Mouse (Mus musculus) stomach, postnatal 0 days (tissue): Measurements from ENCODE around the gene Gm28635. TPM values are rescaled to one million over a fixed set of nuclear protein-coding genes. Genes with fewer than 3 reads are reported as not detected.

Source experiments
- ATAC-seq: fragments of 200-750 bp; cut with Nextera tagmentation; 2 replicates; pipeline ENCODE4 v1.8.0; 2017; ENCODE audit not compliant: low FRiP score, low TSS enrichment
- DNase-seq: peaks from one replicate; pipeline ENCODE4 v3.0.0-alpha.2; 2016; ENCODE audit warnings: low spot score
- H3K27ac ChIP-seq: fragments of 300-500 bp; sonication (generic); replicated peaks from 2 replicates; pipeline ENCODE4 v1.5.1; 2014; ENCODE audit warnings: mild to moderate bottlenecking, control low read depth
- H3K27me3 ChIP-seq: fragments of 300-500 bp; sonication (generic); 2 replicates; pipeline ENCODE4 v1.6.1; 2014; ENCODE audit warnings: low read length; ENCODE audit not compliant: control insufficient read depth, insufficient read depth
- H3K36me3 ChIP-seq: fragments of 300-500 bp; sonication (generic); 2 replicates; pipeline ENCODE4 v1.6.1; 2014; ENCODE audit warnings: low read length, mixed read lengths; ENCODE audit not compliant: control insufficient read depth, insufficient read depth
- H3K4me1 ChIP-seq: fragments of 300-500 bp; sonication (generic); replicated peaks from 2 replicates; pipeline ENCODE4 v1.6.1; 2014; ENCODE audit warnings: antibody characterized with exemption; ENCODE audit not compliant: control insufficient read depth, insufficient read depth
- H3K4me2 ChIP-seq: fragments of 300-500 bp; sonication (generic); replicated peaks from 2 replicates; pipeline ENCODE4 v1.6.1; 2014; ENCODE audit warnings: low read depth, mild to moderate bottlenecking, control low read depth, moderate library complexity
- H3K4me3 ChIP-seq: fragments of 300-500 bp; sonication (generic); 2 replicates; pipeline ENCODE4 v1.5.1; 2014; ENCODE audit warnings: low read depth, low read length, control low read depth
- H3K9ac ChIP-seq: fragments of 300-500 bp; sonication (generic); 2 replicates; pipeline ENCODE4 v1.6.1; 2014; ENCODE audit warnings: mild to moderate bottlenecking, low read length, control low read depth, mixed read lengths
- H3K9me3 ChIP-seq: fragments of 300-500 bp; sonication (generic); 2 replicates; pipeline ENCODE4 v1.6.1; 2016; ENCODE audit warnings: low read length; ENCODE audit not compliant: control insufficient read depth
- CTCF ChIP-seq: IDR thresholded peaks from 2 replicates; pipeline ENCODE4 v1.5.1; 2016; ENCODE audit warnings: antibody characterized with exemption, low read depth, mild to moderate bottlenecking, moderate library complexity
- EP300 ChIP-seq: optimal IDR thresholded peaks from 2 replicates; pipeline ENCODE3; 2016; ENCODE audit warnings: antibody characterized with exemption
- WGBS: fragments of 180-500 bp; shearing (Covaris S2); extraction: QIAGEN DNeasy Blood & Tissue Kit; methylation state at CpG from one replicate; pipeline ENCODE4 v1.1.7; 2014; 5-methylcytosine and 5-hydroxymethylcytosine counted together
- polyA plus RNA-seq: library from polyadenylated mRNA; unstranded; fragments of >200 nt; fragmentation: Nextera tagmentation; extraction: Ambion mirVana; gene quantifications from 2 replicates; pipeline ENCODE4 v1.2.1, GENCODE M21; 2015

The Gm28635 gene
- polyA plus RNA-seq, 1 experiment from 2014 or later: not detected

GRCm38 (mm10) chr2:84632001-84632400, 45.8 kb downstream of the Gm28635 start:
- H3K9me3 ChIP-seq: no peaks in the 10 kb centered on the region
- no peak for ATAC-seq
- 95% methylated on average over 1 of the region's 1 CpGs for WGBS
- no peak overlapping the region for H3K9ac ChIP-seq
- H3K4me3 ChIP-seq: no peak overlapping the region
- H3K4me1 ChIP-seq: peaks cover 23% of the 10 kb centered on the region
- no peak overlapping the region for H3K4me2 ChIP-seq
- H3K27me3 ChIP-seq: no peaks in the 10 kb centered on the region
- peak overlapping the region; percentile 93 for H3K27ac ChIP-seq
- TF ChIP-seq CTCF: no peak
- TF ChIP-seq EP300: no peak
- H3K36me3 ChIP-seq: 0 out of 2 replicates have a peak, but pooled peaks cover 4% of the 10 kb centered on the region
- no peak for DNase-seq

DNA sequence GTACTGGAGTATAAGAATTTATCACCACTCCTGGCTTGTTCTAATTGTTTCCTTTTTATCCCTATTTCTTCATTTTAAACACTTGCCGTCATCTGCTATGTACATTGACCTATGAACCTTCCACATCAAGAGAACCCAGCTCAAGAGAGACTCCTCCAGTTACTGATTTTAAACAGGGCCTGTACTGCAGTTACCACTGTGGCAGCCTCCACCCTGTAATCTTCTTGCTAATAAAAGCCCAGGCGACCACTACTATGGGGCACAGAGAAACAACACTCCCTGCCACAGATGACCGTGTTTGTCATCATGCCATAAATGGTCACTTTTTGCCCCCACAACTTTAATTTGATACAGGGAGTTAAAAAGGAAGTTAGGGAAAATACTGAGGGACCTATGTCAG, 50.8 kb downstream of the Gm28635 start:
- 26% methylated on average over 3 of the region's 3 CpGs for WGBS
- H3K4me1 ChIP-seq: peaks cover 4% of the 10 kb centered on the region
- TF ChIP-seq EP300 (no peak), CTCF (no peak)
- ATAC-seq (no peak), DNase-seq (no peak)
- H3K9ac ChIP-seq: no peak overlapping the region
- peaks cover 11% of the 10 kb centered on the region for H3K36me3 ChIP-seq
- peak overlapping the region; percentile 78 for H3K27ac ChIP-seq
- H3K4me2 ChIP-seq: no peak overlapping the region
- no peaks in the 10 kb centered on the region for H3K27me3 ChIP-seq
- no peaks in the 10 kb centered on the region for H3K9me3 ChIP-seq
- no peak overlapping the region for H3K4me3 ChIP-seq

DNA sequence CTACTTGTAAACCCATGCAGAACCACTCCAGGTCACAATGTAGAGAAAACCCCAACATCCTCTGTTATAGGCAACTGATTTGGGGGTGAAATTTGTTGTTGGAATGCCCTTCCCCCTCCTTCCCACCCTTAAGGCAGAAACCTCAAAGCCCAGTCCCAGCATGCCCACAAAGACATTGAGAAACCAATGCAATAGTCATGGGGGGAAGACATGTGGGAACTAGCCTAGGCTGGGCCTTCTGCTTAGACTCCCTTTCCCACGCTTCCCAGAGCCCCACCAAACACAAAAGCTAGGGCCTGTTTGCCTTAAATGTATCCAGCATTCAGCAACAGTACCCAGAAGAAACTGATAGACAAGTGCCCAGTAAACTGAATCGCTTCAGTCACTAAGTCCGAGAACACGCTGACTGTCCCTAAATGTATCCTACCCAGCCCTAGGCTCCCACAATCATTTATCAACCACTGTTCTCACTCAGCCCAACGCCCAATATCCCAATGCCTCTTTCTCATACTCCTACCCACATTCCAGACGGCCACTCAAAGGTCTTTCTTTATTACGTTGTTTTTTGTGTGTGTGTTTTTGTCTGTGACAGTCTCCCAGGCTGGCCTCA, 51.4 kb downstream of the Gm28635 start:
- peak overlapping the region; percentile 78 for H3K27ac ChIP-seq
- peaks cover 2% of the 10 kb centered on the region for H3K4me1 ChIP-seq
- TF ChIP-seq CTCF: no peak
- no peak for TF ChIP-seq EP300
- no peak overlapping the region for H3K9ac ChIP-seq
- H3K36me3 ChIP-seq: peaks cover 11% of the 10 kb centered on the region
- H3K4me2 ChIP-seq: no peak overlapping the region
- H3K9me3 ChIP-seq: no peaks in the 10 kb centered on the region
- DNase-seq: no peak
- 0 out of 2 replicates have a peak, but pooled peaks have one; percentile 33 for ATAC-seq
- H3K27me3 ChIP-seq: no peaks in the 10 kb centered on the region
- 59% methylated on average over 7 of the region's 7 CpGs for WGBS
- no peak overlapping the region for H3K4me3 ChIP-seq

- TF ChIP-seq CTCF: no peak
- TF ChIP-seq EP300: no peak
- no peak overlapping the region for H3K4me2 ChIP-seq
- peak overlapping the region; percentile 45; the same call in 1 of the 2 replicates for H3K27ac ChIP-seq
- 88% methylated on average over 17 of the region's 17 CpGs for WGBS
- no peak for ATAC-seq
- H3K4me3 ChIP-seq: no peak overlapping the region
- no peak overlapping the region for H3K9ac ChIP-seq
- H3K9me3 ChIP-seq: no peaks in the 10 kb centered on the region
- H3K36me3 ChIP-seq: peaks cover 16% of the 10 kb centered on the region
- H3K27me3 ChIP-seq: no peaks in the 10 kb centered on the region
- H3K4me1 ChIP-seq: peaks cover 2% of the 10 kb centered on the region
- no peak for DNase-seq
Observed at GRCm38 (mm10) chr2:84624201-84624600, 53.6 kb downstream of the Gm28635 start.

DNA sequence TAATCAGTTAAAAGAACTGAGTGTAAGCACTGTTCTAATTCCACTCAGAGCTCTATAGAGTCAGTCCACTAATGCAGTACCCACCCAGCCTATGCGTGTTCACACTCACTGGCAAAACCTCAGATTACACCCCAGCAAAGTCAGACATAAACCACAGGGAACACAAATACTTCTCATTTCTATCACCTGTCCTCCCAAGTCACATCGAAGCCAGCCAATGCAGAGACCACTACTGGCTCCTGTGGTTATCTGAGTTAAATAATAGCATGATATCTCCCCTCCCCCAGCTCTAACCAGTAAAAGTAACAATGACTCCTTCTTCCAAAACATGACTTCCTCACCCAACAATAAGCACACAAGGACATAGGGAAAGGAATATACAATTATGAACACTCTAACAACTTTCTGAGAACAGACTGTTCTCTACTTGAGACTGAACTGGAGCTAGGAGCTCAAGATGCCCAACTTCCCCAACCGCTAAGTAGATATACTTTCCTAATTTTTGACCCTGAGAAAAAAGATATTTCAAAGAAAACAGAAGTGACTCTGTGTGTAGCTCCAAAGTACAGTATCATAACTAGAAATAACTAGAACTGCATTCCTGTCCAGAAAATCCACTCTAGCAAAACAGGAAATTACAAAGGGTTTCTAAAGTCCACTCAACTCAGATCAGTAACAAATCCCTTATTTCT, 54.3 kb downstream of the Gm28635 start:
- Histone ChIP-seq H3K4me2 (no peak overlapping the region), H3K27ac (peak overlapping the region; percentile 45), H3K36me3 (peaks cover 15% of the 10 kb centered on the region), H3K4me1 (peaks cover 2% of the 10 kb centered on the region), H3K4me3 (no peak overlapping the region), H3K9me3 (no peaks in the 10 kb centered on the region), H3K27me3 (no peaks in the 10 kb centered on the region), H3K9ac (no peak overlapping the region)
- TF ChIP-seq EP300: no peak
- no peak for TF ChIP-seq CTCF
- ATAC-seq (no peak), DNase-seq (no peak)
- 71% methylated on average over 3 of the region's 3 CpGs for WGBS

DNA sequence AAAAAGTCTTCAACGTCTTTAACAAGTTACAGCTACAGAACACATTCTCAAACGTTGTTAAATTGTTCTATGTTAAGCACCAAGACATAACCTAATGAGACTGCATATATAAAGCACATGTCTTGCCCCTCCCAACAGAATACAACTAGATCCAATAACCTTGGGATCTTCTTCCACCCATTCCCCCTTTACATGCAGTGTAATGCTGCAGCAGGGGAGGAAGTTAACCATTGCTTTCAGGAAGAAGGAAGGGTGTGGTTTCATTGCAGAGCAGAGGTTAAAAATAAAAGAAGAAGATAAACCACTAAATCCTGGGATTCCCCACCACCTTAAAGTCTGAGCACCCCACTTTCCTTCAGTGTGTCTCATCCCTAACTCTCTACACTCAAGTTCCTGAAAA, 55.2 kb downstream of the Gm28635 start:
- WGBS: 39% methylated on average over 2 of the region's 2 CpGs
- Histone ChIP-seq H3K4me2 (no peak overlapping the region), H3K9ac (no peak overlapping the region), H3K27me3 (no peaks in the 10 kb centered on the region), H3K4me3 (no peak overlapping the region), H3K4me1 (peaks cover 2% of the 10 kb centered on the region), H3K36me3 (peaks cover 12% of the 10 kb centered on the region), H3K9me3 (no peaks in the 10 kb centered on the region), H3K27ac (peak overlapping the region; percentile 45)
- DNase-seq: no peak
- TF ChIP-seq EP300 (no peak), CTCF (no peak)
- no peak for ATAC-seq
